Mouse (Mus musculus): ENCODE results near the gene Fam129c. TPM values are rescaled to one million over a fixed set of nuclear protein-coding genes. Genes with fewer than 3 reads are reported as not detected.

The Fam129c gene
- polyA plus RNA-seq, 1 experiment: 3.9 TPM

- no peak for TF ChIP-seq POLR2A (IDR thresholded peaks at IDR 0.05; ENCODE audit: control insufficient read depth, low read depth, low read length)
- no peak for TF ChIP-seq CTCF (IDR thresholded peaks at IDR 0.05; ENCODE audit: control insufficient read depth, insufficient read depth, insufficient replicate concordance, low read depth, low read length)
Observed at GRCm38 (mm10) chr8:71627265-71628099, 30.0 kb downstream of the Fam129c start.

GRCm38 (mm10) chr8:71628396-71629095 lies 31.1 kb downstream of the Fam129c start:
- Histone ChIP-seq H3K27ac (ENCODE audit: control insufficient read depth, insufficient read depth, low read depth, low read length) (peak overlapping the region; percentile 69), H3K4me1 (ENCODE audit: control insufficient read depth, insufficient read depth, low read length) (peaks cover 28% of the 10 kb centered on the region), H3K4me3 (ENCODE audit: control insufficient read depth, low read depth, low read length) (peak overlapping the region; percentile 85), H3K27me3 (ENCODE audit: control insufficient read depth, insufficient read depth, low read length) (no peaks in the 10 kb centered on the region), H3K36me3 (ENCODE audit: control insufficient read depth, insufficient read depth, low read length) (no peaks in the 10 kb centered on the region)
- TF ChIP-seq CTCF (IDR thresholded peaks at IDR 0.05; ENCODE audit: control insufficient read depth, insufficient read depth, insufficient replicate concordance, low read depth, low read length) (no peak), POLR2A (IDR thresholded peaks at IDR 0.05; ENCODE audit: control insufficient read depth, low read depth, low read length) (no peak)

More at GRCm38 (mm10) chr8:71627265-71628099, 30.0 kb downstream of the Fam129c start:
- Histone ChIP-seq H3K27ac (ENCODE audit: control insufficient read depth, insufficient read depth, low read depth, low read length) (no peak overlapping the region), H3K27me3 (ENCODE audit: control insufficient read depth, insufficient read depth, low read length) (no peaks in the 10 kb centered on the region), H3K36me3 (ENCODE audit: control insufficient read depth, insufficient read depth, low read length) (no peaks in the 10 kb centered on the region), H3K4me1 (ENCODE audit: control insufficient read depth, insufficient read depth, low read length) (peaks cover 23% of the 10 kb centered on the region), H3K4me3 (ENCODE audit: control insufficient read depth, low read depth, low read length) (no peak overlapping the region)

GRCm38 (mm10) chr8:71629096-71629697 lies 31.7 kb downstream of the Fam129c start:
- Histone ChIP-seq H3K36me3 (ENCODE audit: control insufficient read depth, insufficient read depth, low read length) (no peaks in the 10 kb centered on the region), H3K27ac (ENCODE audit: control insufficient read depth, insufficient read depth, low read depth, low read length) (peak overlapping the region; percentile 69), H3K4me1 (ENCODE audit: control insufficient read depth, insufficient read depth, low read length) (peaks cover 34% of the 10 kb centered on the region), H3K27me3 (ENCODE audit: control insufficient read depth, insufficient read depth, low read length) (no peaks in the 10 kb centered on the region), H3K4me3 (ENCODE audit: control insufficient read depth, low read depth, low read length) (peak overlapping the region; percentile 85)
- TF ChIP-seq CTCF (IDR thresholded peaks at IDR 0.05; ENCODE audit: control insufficient read depth, insufficient read depth, insufficient replicate concordance, low read depth, low read length): peak; percentile 22; the same call in 1 of the 2 replicates
- TF ChIP-seq POLR2A (IDR thresholded peaks at IDR 0.05; ENCODE audit: control insufficient read depth, low read depth, low read length): peak; percentile 72

- peaks cover 38% of the 10 kb centered on the region for H3K4me1 ChIP-seq (ENCODE audit: control insufficient read depth, insufficient read depth, low read length)
- peak overlapping the region; percentile 85 for H3K4me3 ChIP-seq (ENCODE audit: control insufficient read depth, low read depth, low read length)
- H3K27me3 ChIP-seq (ENCODE audit: control insufficient read depth, insufficient read depth, low read length): no peaks in the 10 kb centered on the region
- TF ChIP-seq CTCF (IDR thresholded peaks at IDR 0.05; ENCODE audit: control insufficient read depth, insufficient read depth, insufficient replicate concordance, low read depth, low read length) (no peak), POLR2A (IDR thresholded peaks at IDR 0.05; ENCODE audit: control insufficient read depth, low read depth, low read length) (no peak; the same call in 1 of the 2 replicates)
- no peak overlapping the region; the same call in 1 of the 2 replicates for H3K27ac ChIP-seq (ENCODE audit: control insufficient read depth, insufficient read depth, low read depth, low read length)
- no peaks in the 10 kb centered on the region for H3K36me3 ChIP-seq (ENCODE audit: control insufficient read depth, insufficient read depth, low read length)
Observed at GRCm38 (mm10) chr8:71629781-71630212, 32.3 kb downstream of the Fam129c start.

- TF ChIP-seq CTCF (IDR thresholded peaks at IDR 0.05; ENCODE audit: control insufficient read depth, insufficient read depth, insufficient replicate concordance, low read depth, low read length) (no peak), POLR2A (IDR thresholded peaks at IDR 0.05; ENCODE audit: control insufficient read depth, low read depth, low read length) (no peak)
- Histone ChIP-seq H3K27ac (ENCODE audit: control insufficient read depth, insufficient read depth, low read depth, low read length) (no peak overlapping the region), H3K27me3 (ENCODE audit: control insufficient read depth, insufficient read depth, low read length) (no peaks in the 10 kb centered on the region), H3K36me3 (ENCODE audit: control insufficient read depth, insufficient read depth, low read length) (no peaks in the 10 kb centered on the region), H3K4me3 (ENCODE audit: control insufficient read depth, low read depth, low read length) (no peak overlapping the region), H3K4me1 (ENCODE audit: control insufficient read depth, insufficient read depth, low read length) (peaks cover 38% of the 10 kb centered on the region)
Observed at GRCm38 (mm10) chr8:71630761-71631160, 33.3 kb downstream of the Fam129c start.

GRCm38 (mm10) chr8:71631897-71632296 lies 34.4 kb downstream of the Fam129c start:
- Histone ChIP-seq H3K27me3 (ENCODE audit: control insufficient read depth, insufficient read depth, low read length) (no peaks in the 10 kb centered on the region), H3K27ac (ENCODE audit: control insufficient read depth, insufficient read depth, low read depth, low read length) (no peak overlapping the region), H3K4me3 (ENCODE audit: control insufficient read depth, low read depth, low read length) (no peak overlapping the region), H3K4me1 (ENCODE audit: control insufficient read depth, insufficient read depth, low read length) (peaks cover 38% of the 10 kb centered on the region), H3K36me3 (ENCODE audit: control insufficient read depth, insufficient read depth, low read length) (no peaks in the 10 kb centered on the region)
- no peak for TF ChIP-seq POLR2A (IDR thresholded peaks at IDR 0.05; ENCODE audit: control insufficient read depth, low read depth, low read length)
- TF ChIP-seq CTCF (IDR thresholded peaks at IDR 0.05; ENCODE audit: control insufficient read depth, insufficient read depth, insufficient replicate concordance, low read depth, low read length): no peak

- no peaks in the 10 kb centered on the region for H3K27me3 ChIP-seq (ENCODE audit: control insufficient read depth, insufficient read depth, low read length)
- TF ChIP-seq POLR2A (IDR thresholded peaks at IDR 0.05; ENCODE audit: control insufficient read depth, low read depth, low read length): no peak
- peak; percentile 37; the same call in 1 of the 2 replicates for TF ChIP-seq CTCF (IDR thresholded peaks at IDR 0.05; ENCODE audit: control insufficient read depth, insufficient read depth, insufficient replicate concordance, low read depth, low read length)
- no peak overlapping the region for H3K4me3 ChIP-seq (ENCODE audit: control insufficient read depth, low read depth, low read length)
- no peak overlapping the region for H3K27ac ChIP-seq (ENCODE audit: control insufficient read depth, insufficient read depth, low read depth, low read length)
- no peaks in the 10 kb centered on the region for H3K36me3 ChIP-seq (ENCODE audit: control insufficient read depth, insufficient read depth, low read length)
- H3K4me1 ChIP-seq (ENCODE audit: control insufficient read depth, insufficient read depth, low read length): peaks cover 35% of the 10 kb centered on the region
Observed at GRCm38 (mm10) chr8:71633164-71633563, 35.7 kb downstream of the Fam129c start.
